Mouse (Mus musculus): ENCODE measurements around the gene Nrxn3.

GRCm38 (mm10) chr12:88841350-88841749 lies 118.7 kb downstream of the Nrxn3 start:
- TF ChIP-seq POLR2A (IDR thresholded peaks at IDR 0.05; ENCODE audit: borderline replicate concordance, low read depth, low read length) (no peak), CTCF (IDR thresholded peaks at IDR 0.05; ENCODE audit: low read depth, low read length) (no peak)
